Mouse (Mus musculus) ovary, adult 18-20 months (tissue): ENCODE results near the gene Pds5a.
"Not testable (repeated sequence)": the region's sequence is repeated elsewhere in the genome, so short reads cannot be mapped to it uniquely, and the experiment has no call there.

ENCODE experiments used
- DNase-seq: peaks from one replicate; pipeline ENCODE4 v3.0.0; 2022; ENCODE audit warnings: low spot score, mixed read lengths

The Pds5a gene

DNA sequence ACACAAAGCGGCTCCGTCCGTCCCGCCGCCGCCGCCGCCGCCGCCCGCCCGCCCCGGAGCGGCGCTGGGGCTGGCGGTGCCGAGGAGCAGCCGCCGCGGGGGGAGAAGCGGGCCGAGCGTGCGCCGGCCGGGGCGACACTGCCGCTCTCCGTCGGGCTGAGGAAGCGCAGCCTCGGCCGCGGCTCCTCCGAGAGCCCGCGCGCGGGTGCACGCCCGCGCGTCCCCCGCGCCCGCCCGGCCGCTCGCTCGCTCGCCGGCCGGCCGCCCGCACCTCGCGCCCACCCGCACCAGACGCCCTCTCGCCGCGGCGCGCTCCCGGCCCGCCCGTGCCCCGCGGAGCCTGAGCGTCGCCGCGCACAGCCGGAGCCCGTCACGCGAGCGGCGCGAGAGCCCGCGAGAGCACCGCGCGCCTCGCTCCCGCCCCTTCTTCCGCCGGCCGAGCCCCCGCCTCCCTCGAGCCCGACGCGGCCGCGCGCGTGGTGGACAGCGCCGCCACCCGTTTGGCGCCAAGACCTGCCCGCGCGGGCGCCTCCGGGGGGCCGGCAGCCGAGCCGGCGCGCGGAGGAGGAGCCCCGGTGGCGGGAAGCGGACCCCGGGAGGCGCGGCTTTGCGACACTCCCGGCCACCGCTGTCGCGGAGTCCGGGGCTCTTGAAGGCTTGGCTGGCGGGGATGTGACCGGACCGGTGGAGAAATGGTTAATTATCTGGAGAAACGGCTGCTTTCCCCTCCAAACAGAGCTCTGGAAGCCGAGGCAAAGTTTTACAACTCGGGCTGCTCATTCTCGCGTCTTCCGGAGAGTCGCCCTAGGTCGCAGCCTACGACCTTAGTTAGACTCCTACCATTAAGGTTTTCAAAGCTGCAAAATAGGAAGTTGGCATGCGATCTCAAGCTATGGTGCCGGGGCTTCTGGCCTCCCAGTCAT is at the start of gene Pds5a:
Gene Pds5a, minus strand, starts transcription at position 438 of the 923 bp plus-strand sequence.
- DNase-seq, result peak; percentile 77

DNA sequence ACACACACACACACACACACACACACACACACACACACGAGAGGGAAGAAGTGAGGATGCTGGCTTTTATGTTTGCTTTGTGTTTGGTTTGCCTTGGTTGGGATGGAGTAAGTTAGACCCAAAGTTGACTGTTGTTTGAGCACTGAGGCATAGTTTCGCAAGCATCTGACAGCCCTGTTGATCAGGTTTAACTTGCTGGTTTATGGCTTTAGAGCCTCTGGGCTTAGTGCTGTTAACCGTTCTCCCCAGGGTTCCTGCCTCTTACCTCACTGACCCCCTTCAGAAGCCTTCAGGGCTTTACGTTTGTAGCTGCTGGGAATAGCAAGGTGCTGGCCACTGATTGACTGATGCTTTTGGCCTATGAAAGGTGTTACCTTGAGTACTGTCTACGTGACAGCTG is 48.8 kb upstream of the Pds5a start:
- no peak for DNase-seq

DNA sequence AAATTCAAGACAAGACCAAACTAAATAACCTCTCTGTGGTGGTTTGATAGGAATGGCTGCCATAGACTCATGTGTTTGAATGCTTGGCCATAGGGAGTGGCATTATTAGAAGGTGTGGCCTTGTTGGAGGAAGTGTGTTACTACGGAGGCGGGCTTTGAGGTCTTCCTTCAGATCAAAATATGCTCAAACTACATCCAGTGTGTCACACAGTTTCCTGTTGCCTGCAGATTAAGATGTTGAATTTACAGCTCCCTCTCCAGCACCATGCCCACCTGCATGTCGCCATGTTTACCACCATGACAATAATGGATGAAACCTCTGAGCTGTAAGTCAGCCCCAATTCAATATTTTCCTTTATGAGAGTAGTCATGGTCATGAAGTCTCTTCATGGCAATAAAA is 41.3 kb upstream of the Pds5a start:
- DNase-seq, result no peak

DNA sequence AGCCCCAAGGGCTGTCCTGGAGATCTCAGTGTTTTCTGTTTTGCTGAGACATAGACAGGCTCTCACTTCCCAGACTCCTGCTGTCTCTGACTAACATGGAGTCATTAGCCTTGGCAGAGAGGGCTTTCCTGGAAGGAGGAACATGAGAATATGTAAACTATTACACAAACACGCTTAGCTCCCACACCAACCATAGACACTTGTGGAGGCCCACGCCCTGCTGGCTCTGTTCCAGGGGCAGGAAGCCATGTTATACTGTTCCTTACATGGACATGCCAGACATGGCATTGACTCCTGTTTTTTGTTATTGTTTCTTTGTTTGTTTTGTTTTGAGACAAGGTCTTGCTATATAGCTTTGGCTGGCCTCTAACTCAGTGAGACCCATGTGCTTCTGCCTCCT is 37.5 kb upstream of the Pds5a start:
- no peak for DNase-seq

DNA sequence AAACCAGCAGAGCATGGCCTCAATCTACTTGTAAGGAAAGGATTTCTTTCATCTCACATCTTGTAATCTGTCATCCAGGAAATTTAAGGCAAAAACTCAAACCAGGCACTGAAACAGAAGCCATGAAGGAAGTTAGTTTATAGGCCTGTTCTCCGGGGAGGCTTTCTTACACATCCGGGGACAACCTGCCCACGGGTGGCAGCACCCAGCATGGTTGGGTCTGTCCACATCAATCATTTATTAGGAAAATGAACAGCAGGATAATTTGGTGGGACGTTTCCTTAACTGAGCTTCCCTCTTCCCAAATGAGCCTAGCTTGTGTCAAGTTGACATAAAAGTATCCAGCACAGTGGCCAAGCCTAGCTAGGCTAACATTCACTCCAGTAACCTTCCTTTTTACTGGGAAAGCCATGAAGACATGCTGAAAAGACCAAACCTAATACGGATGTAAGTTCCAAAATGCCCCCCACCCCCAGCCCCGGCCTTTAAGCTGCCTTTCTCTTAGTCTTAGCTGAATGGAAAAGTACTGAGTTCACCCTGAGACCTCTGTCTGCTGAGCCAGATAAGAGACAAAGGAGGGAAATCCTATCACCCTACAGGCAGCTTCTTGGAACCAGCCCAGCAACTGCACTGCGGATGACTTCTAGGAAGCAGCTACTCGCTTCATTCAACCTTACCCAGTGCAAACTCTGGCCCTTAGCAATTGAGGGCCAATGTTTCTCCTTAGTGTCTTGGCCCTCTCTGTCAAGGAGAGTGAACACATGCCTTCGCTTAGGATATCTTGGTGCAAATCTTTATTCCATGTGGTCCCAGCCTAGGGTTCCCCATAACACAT is 33.3 kb upstream of the Pds5a start:
- peak; percentile 21 for DNase-seq

DNA sequence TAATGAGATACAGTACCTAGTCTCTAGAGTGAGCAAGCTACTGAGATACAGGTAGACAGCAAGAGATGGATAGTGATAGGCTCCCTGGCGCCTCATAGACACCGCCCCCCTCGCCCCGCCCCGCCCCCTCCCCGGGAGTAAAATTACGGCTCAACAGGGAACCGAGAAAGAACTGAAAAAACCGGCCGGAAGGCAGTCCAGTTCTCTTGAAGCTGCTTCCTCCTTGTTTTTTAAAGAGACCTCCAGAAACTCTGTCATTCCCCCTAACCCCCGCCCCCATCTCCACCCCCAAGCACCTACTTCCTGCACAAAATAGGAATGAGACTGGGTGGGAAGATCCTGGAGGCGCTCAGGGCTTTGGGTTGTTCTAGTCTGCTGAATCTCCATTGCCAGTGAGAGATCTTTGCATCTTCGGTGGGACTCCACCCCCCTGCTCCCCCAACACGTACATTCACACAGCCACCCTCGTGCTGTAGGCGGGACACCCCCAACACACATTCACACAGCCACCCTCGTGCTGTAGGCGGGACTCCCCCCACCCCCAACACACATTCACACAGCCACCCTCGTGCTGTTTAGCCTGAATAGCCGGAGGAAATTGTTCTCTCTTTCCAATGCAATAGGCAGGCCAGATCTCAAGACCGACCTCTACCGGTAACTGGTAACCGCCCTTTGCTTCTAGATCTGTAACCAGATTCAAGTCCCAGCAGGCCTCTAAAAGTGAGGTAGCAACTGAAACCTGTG is 26.4 kb upstream of the Pds5a start:
- DNase-seq, result peak; percentile 51

DNA sequence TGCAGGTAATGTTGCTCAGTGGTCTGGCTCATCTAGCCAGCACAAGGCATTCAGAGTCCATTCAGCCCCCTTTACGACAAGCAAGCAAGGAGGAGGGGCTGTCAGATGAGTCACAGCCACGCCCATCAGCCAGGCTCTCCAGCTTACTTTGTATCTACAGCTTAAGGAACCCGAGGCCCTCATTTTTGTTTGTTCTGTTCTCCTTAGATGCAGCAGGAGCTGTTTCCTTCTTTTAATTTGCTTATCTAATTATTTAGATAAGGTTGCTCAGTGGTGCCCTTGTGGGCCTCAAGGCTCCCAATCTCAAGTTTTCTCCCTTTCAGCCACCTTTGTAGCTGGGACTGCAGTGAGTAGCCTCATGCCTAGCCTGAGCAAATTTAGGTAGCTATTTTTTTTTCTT is 20.3 kb upstream of the Pds5a start:
- no peak for DNase-seq

DNA sequence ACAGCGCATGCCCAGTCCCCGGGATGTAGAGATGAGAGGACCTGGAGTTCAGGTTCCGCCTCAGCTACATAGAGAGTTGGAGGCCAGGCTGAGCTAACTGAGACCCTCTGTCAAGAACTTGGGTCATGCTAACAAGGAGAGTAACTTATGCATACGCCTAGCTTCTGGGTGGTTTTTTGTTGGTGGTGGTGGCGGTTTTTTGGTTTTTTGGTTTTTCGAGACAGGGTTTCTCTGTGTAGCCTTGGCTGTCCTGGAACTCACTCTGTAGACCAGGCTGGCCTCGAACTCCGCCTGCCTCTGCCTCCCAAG is 19.8 kb upstream of the Pds5a start:
- not testable (repeated sequence) for DNase-seq

DNA sequence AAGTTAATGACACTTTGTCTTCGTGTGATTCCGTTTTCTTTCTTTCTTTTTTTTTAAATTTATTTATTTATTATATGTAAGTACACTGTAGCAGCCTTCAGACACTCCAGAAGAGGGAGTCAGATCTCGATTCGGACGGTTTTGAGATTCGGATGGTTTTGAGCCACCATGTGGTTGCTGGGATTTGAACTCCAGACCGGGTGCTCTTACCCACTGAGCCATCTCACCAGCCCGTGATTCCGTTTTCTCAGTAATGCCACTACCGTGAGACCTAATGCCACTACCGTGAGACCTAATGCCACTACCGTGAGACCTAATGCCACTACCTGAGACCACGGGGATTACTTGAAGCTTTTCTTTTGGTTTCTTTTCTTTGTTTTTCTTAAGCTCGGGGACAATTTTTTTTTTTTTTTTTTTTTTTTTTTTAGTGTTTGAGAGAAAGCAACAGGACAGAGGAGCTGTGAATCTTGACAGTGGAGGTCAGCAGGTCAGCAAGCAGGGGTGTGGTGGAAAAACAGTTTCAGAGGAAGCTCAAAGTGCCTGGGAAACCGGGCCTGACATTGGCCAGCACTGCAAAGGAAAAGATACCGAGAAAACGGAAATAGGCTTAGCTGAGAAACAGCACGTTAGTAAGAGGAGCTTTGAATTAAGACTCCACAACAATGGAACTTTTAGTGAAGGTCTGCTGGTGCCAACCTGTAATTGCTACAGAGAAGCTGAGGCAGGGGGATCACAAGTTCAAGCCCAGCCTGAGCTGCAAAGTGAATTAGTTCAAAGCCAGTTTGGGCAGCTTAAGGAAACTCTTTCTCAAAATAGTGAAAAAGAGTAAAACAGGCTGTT is 19.2 kb upstream of the Pds5a start:
- no peak for DNase-seq

DNA sequence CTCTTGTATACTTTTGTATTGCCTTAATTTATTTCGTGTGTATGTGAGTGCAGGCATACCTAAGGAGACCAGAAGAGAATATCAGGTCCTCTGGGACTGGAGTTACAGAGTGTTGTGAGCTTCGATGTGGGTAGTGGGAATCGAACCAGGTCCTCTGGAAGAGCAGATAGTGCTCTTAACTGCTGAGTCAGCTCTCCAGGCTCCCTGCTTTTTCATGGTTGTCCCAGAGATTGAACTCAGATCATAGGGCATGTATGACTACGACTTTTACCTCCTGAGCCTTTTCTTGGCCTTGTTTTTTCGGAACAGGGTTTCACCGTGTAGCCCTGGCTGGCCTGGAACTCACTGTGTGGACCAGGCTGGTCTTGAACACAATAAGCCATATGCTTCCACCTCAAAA is 17.0 kb upstream of the Pds5a start:
- no peak for DNase-seq

DNA sequence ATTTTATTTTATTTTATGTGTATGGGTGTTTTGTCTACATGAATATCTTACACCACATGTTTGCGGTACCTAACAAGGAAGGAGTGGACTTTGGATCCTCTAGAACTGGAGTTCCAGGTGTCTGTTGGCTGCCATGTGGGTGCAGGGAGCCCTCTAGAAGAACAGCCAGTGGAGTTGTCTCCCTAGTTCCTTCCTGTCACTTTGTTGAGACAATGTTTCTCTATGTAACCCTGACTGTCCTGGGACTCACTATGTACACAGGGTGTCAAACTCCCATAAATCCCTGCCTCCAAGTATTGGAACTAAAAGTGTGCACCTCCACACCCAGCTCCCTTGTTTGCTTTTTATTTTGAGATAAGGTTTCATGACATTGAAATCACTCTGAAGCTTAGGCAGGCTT is 13.4 kb upstream of the Pds5a start:
- DNase-seq, result no peak

DNA sequence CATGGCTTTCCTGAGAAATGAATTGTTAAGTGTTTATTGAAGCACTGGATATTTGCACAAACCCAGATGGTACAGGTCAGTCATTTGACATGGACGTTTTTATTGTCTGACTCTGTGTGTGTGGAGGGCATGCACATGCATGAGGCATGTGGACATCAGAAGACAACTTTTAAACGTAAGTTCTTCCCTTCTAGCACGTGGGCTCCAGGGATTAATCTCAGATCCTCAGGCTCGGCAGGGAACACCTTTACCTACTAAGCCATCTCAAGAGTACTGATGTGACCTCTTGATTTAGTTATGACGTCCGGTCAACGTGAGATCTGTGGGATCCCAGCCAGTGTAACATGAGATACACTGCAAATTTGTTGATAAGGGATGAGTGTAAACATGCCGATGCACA is 12.2 kb upstream of the Pds5a start:
- DNase-seq, result no peak

DNA sequence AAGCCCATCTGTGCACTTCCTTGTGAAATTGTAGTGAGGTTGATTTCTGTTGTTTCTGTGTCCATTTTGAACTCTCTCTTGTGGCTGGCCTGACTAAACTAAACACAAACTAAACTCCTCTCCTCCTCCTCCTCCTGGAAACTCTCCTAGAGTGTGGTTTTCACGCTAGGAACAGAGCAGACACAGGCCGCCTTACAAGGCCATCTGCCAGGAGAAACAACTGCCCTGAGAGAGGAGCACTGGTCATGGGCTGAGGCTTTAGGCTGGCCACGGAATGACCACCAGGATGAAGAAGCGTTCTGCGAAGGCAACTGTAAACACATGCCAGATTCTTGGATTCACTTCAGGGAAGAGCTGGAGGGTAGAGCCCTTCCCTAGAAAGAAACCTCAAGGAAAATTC is 8.9 kb upstream of the Pds5a start:
- peak; percentile 45 for DNase-seq

DNA sequence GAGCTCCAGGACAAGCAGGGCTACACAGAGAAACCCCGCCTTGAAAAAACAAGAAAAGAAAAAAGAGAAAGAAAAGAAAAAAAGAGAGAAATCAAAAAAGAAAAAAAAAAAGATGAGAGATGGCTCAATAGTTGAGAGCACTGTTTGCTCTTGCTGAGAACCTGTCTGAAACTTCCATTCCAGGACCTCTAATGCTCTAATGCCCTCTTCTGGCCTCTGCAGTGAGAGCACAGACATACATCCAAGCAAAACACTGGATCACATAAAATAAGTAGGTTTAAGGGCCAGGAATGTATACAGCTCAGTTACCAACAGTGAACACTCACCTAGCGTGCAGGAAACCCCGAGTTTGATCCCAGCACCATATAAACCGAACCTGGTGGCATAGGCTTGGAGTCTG is 8.1 kb upstream of the Pds5a start:
- no peak for DNase-seq

DNA sequence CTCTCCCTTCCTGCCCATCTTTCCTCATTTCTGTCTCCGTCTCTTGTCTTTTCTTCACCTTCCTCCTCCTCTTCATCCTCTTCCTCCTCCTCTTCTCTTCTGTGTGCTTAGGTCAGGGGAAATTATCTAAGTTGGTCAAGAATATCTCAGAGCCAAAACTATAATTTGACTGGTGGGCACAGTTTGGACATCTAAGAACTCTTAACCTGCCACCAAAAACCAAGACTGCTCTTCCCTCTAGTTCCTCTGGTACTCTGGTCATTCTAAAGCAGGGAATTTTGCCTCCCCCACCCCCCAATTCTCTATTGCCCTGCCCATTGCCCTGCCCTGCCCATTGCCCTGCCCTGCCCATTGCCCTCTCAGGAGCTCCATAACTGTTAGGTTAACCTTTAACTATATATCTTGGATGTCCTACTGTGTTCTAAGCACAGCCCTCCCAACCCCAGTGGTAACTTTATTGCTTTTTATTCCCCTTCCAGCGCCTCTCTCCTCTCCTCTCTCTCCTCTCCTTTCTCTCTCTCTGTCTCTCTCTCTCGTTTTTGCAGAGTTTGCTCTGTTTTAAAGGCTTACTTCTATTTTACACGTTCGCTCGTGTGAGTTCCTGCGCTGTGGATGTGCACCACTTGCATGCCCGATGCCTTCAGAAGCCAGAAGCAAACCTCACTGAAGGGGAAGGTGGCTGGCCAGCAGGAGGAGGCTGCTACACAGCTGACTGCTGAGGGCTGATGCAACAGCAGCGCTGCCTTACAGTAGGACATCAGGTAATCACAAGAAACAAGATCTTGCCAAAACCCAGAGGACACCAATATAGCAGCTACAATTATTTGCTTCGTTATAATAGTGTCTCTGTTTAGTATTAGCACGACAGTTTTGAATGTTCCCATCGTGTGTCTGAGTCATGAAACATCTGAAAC is 6.9 kb upstream of the Pds5a start:
- DNase-seq, result no peak

DNA sequence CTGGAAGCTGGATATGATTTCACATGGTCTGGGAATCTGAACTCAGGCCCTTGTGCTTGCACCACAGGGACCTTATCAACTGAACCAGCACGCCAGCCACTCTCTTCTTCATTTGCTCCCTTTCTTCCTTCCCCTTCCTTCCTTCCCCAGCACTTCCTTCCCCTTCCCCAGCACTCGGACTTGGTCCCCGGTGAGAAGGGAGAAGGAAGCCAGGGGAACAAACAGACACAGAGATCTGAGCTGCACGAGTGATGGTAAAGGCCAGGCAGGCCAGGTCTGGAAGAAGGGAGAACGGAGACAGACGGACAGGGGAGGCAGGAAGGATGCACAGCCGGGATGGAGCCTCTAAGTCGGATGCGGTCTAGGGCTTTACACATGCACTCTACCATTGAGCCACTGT is 5.2 kb upstream of the Pds5a start:
- no peak for DNase-seq

DNA sequence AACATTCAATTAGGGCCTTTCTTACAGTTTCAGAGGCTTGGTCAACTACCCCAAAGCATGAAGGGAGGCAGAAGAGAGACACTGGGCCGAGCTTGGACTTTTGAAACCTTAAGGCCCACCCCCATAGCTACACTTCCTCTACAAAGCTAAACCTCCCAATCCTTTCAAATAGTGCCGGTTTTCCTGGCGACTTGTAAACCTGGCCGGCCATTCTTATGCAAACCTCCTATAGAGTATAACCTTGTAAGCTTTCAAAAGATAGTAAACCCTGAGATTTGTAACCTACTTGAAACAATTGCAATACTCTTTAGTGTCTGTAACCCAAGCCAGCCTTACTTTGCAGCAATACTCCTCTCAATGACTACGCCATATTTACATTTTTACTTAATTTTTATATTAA is 2.0 kb upstream of the Pds5a start:
- no peak for DNase-seq

DNA sequence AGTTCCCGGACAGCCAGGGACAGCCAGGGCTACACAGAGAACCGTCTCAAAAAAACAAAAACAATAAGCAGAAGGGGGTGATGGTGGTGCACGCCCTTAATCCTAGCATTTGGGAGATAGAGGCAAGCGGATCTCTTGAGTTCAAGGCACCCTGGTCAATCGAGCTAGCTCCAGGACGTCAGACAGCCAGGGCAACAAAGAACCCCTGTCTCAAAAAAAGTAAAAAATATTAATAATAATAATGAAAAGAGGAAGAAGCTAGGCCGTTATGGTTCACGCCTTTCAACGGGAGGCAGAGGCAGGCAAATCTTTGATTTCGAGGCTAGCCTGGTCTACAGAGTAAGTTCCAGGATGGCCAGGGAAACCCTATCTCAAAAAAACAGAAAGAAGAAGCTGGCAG is 1.1 kb upstream of the Pds5a start:
- DNase-seq, result no peak

DNA sequence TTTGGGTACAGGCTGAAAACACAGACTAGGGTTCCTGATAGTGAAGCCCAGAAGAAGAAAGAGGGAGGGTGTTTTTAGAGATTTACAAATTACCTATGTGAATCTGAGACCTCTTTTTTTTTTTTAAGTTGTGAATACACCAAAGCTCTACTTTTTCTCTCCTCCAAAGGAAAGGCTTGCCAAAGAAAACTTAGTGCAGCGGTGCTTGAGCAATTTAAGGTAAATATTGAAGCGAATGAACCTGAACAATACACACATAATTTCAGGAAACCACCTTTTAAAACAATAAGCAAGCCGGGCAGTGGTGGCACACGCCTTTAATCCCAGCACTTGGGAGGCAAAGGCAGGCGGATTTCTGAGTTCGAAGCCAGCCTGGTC is 675 bp upstream of the Pds5a start:
- DNase-seq, result no peak

DNA sequence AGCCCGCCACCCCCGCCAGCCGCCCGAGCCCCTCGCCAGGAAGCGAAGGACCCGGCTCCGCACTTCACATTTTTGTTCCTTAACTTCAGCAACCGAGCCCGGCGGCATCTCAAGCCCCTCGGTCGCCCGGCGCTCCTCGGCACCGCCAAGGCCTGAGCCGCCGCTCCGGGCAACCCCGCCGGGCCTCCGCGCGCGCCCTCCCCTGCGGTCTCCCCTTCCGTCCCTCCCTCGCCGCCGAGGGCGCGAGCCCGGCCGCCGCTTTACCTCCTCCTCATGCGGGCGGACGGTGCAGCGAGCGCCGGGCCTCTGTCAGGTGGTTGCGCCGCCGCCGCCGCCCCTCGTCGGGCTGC is 612 bp downstream of the Pds5a start:
- DNase-seq, result no peak
